Mouse (Mus musculus): ENCODE data around the gene Crygc. TPM values are rescaled to one million over a fixed set of nuclear protein-coding genes. Genes with fewer than 3 reads are reported as not detected.

Gene Crygc
- not detected in 2 replicates for polyA plus RNA-seq (2012)

GRCm38 (mm10) chr1:65073589-65073988 lies at the start of gene Crygc:
Gene Crygc (minus strand): TSS chr1:65073689.

GRCm38 (mm10) chr1:65122574-65123372 lies 49.3 kb upstream of the Crygc start, which contains the start of gene D630023F18Rik:
Gene D630023F18Rik (minus strand): TSS chr1:65123214.

DNA sequence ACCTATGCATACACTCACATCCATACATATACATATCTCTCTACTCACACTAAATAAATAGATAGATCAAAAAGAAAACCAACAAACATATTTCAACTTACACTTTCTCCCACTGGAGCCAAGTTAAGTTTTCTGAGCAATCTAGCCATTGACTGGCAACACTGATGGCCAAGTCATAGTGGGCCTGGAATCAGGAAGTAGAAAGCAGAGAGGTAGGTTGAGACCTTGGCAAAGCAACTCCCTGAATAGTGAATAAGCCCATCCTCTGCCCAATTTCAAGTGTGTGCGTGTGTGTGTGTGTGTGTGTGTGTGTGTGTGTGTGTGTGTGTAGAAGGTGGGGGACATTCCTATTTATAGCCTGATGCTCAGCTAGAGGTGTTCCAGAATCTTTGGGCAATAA lies 45.9 kb upstream of the Crygc start, which contains the start of gene Gm28845:
Gm28845 (minus strand) TSS at position 121 of the 400 bp plus-strand sequence.

GRCm38 (mm10) chr1:65103273-65103672 lies 29.8 kb upstream of the Crygc start, which contains the start of gene Cryga:
Gene Cryga (minus strand): TSS chr1:65103373.

DNA sequence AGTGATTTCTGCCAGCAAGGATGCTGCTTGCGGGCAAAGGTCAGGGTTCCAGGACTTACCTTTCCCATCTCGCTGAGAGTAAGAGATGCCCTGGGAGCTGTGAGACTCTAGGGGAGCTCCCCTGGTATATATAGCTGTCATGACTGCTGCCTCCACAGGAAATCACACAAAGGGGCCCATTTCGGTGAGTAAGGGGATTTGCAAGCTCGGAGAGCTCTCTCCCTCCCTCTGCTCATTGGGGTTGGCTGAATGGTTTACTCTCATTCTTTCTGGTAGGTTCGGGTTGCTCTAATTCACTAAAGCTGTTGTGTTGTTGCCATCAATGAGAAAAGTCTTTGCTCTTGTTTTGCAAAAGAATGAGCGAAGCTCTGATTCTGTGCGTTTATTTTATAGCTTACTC lies 8.7 kb upstream of the Crygc start, which contains the start of gene Crygb:
Crygb (minus strand) TSS at position 101 of the 400 bp plus-strand sequence.

DNA sequence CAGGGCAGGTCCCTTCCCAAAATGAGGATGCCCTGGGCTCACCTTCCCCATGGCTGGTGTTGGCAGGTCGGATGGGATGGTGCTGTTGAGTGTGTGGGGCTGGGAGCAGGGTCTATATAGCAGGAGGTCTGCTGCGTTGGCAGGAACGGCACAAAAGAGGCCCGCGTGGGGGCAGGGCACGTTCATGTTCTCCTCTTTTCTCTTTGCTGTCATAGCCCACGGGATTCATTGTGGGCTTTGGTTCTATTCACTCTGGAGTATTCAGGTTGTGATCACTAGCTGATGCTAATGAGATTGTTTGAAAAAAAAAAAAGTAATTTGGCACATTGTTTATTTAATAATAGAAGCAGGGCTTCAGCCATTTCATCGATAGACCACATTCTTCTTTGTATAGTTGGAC lies 10.1 kb downstream of the Crygc start, which contains the start of gene Crygd:
Crygd (minus strand) TSS at position 101 of the 400 bp plus-strand sequence.

DNA sequence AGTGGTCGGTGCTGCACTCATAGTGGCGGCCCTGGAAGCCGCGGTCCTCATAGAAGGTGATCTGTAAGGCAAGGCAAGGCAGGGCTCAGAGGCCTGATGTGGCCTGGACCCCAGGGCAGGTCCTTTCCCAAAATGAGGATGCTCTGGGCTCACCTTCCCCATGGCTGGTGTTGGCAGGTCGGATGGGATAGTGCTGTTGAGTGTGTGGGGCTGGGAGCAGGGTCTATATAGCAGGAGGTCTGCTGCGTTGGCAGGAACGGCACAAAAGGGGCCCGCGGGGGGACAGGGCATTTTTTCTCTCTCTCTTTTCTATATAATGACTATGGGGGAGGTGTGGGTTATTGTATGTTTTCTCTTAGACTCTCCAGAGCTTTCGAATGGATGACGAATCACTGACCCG lies 22.5 kb downstream of the Crygc start, which contains the start of gene Cryge:
Cryge (minus strand) TSS at position 198 of the 400 bp plus-strand sequence.

DNA sequence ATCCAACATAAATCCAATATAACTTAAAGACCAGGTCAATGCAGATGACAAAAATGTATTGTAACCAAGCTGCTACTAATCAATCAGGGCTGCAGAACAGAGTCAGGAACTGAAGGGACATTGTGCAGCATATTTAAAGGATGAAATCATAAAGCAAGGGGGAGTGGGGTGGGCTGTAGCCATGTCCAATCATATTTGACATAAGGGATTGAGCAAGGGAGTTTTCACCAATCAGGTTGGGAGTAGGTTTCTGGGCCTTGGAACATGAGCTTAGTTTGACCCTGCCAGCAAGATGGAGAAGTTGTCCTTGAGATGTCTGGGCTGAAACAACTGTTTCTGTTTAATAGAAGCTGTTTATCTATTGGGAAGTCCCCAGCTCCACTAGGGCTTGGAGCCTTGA lies 40.8 kb downstream of the Crygc start, which contains the start of gene Akr1cl:
Akr1cl (minus strand) TSS at position 119 of the 400 bp plus-strand sequence.

Other genes starting within 250 kb of the Crygc start
- gene Plekhm3, start 116.9 kb downstream of the Crygc start, polyA plus RNA-seq (2012), result 1.8 and 2.7 TPM in 2 replicates
- gene Akr1cl, start 40.9 kb downstream of the Crygc start, polyA plus RNA-seq (2012), result 0.06 TPM in 1 of 2 replicates, not detected in the other
- gene Cryge, start 22.5 kb downstream of the Crygc start, polyA plus RNA-seq (2012), result not detected in 2 replicates
- gene Crygd, start 10.2 kb downstream of the Crygc start, polyA plus RNA-seq (2012), result not detected in 2 replicates
- not detected in 2 replicates for gene Crygb, start 8.6 kb upstream of the Crygc start, polyA plus RNA-seq (2012)
- gene Cryga, start 29.7 kb upstream of the Crygc start, polyA plus RNA-seq (2012), result 0.12 and 0.18 TPM in 2 replicates
- not detected in 2 replicates for gene Gm28845, start 45.9 kb upstream of the Crygc start, polyA plus RNA-seq (2012)
- 0.13 TPM in 1 of 2 replicates, not detected in the other for gene D630023F18Rik, start 49.5 kb upstream of the Crygc start, polyA plus RNA-seq (2012)
- 1.8 and 3.9 TPM in 2 replicates for gene Idh1, start 112.8 kb upstream of the Crygc start, polyA plus RNA-seq (2012)
- 16.6 and 17.6 TPM in 2 replicates for gene Pikfyve, start 113.0 kb upstream of the Crygc start, polyA plus RNA-seq (2012)
- not detected in 2 replicates for gene Pth2r, start 208.4 kb upstream of the Crygc start, polyA plus RNA-seq (2012)